Mouse (Mus musculus): Measurements from ENCODE around the gene Spdye4c. TPM values are rescaled to one million over a fixed set of nuclear protein-coding genes. Genes with fewer than 3 reads are reported as not detected.

Gene Spdye4c
- polyA plus RNA-seq, 1 experiment from 2014 or later = not detected

- peak; percentile 40; the same call in 1 of the 2 replicates for ATAC-seq
Observed at GRCm38 (mm10) chr2:128565904-128566303, 25.1 kb upstream of the Spdye4c start.

GRCm38 (mm10) chr2:128566304-128567147 lies 24.5 kb upstream of the Spdye4c start:
- H3K27me3 ChIP-seq (replicated peaks; ENCODE audit: insufficient read depth, low read length) = no peaks in the 10 kb centered on the region
- no peak overlapping the region for H3K27ac ChIP-seq (ENCODE audit: low read length)
- peak; percentile 28 for DNase-seq (ENCODE audit: low spot score)
- TF ChIP-seq CTCF (IDR thresholded peaks at IDR 0.05) (peak; percentile 65), EP300 (IDR thresholded peaks at IDR 0.05) (no peak)
- no peaks in the 10 kb centered on the region for H3K9me3 ChIP-seq (ENCODE audit: low read length)
- no peak overlapping the region for H3K4me2 ChIP-seq (replicated peaks; ENCODE audit: low read depth, low read length)
- no peak for ATAC-seq
- no peaks in the 10 kb centered on the region for H3K36me3 ChIP-seq (ENCODE audit: insufficient read depth, low read length)
- no peak overlapping the region for H3K4me3 ChIP-seq (ENCODE audit: low read depth, low read length)
- no peak overlapping the region for H3K9ac ChIP-seq (replicated peaks; ENCODE audit: low read depth)
- H3K4me1 ChIP-seq (ENCODE audit: insufficient read depth, low read depth, low read length) = no peaks in the 10 kb centered on the region
- WGBS = 71% methylated on average over 10 of the region's 10 CpGs

More at GRCm38 (mm10) chr2:128565904-128566303, 25.1 kb upstream of the Spdye4c start:
- H3K27ac ChIP-seq (ENCODE audit: low read length) = no peak overlapping the region
- H3K27me3 ChIP-seq (replicated peaks; ENCODE audit: insufficient read depth, low read length) = no peaks in the 10 kb centered on the region
- no peaks in the 10 kb centered on the region for H3K9me3 ChIP-seq (ENCODE audit: low read length)
- no peak overlapping the region for H3K9ac ChIP-seq (replicated peaks; ENCODE audit: low read depth)
- WGBS = 31% methylated on average over 8 of the region's 8 CpGs
- no peak overlapping the region for H3K4me2 ChIP-seq (replicated peaks; ENCODE audit: low read depth, low read length)
- no peaks in the 10 kb centered on the region for H3K36me3 ChIP-seq (ENCODE audit: insufficient read depth, low read length)
- no peaks in the 10 kb centered on the region for H3K4me1 ChIP-seq (ENCODE audit: insufficient read depth, low read depth, low read length)
- peak; percentile 53 for DNase-seq (ENCODE audit: low spot score)
- TF ChIP-seq CTCF (IDR thresholded peaks at IDR 0.05) = no peak
- TF ChIP-seq EP300 (IDR thresholded peaks at IDR 0.05) = no peak
- no peak overlapping the region for H3K4me3 ChIP-seq (ENCODE audit: low read depth, low read length)

GRCm38 (mm10) chr2:128568018-128568417 lies 23.0 kb upstream of the Spdye4c start:
- no peak overlapping the region for H3K27ac ChIP-seq (ENCODE audit: low read length)
- ATAC-seq = no peak
- no peaks in the 10 kb centered on the region for H3K36me3 ChIP-seq (ENCODE audit: insufficient read depth, low read length)
- no peak overlapping the region for H3K9ac ChIP-seq (replicated peaks; ENCODE audit: low read depth)
- no peak overlapping the region for H3K4me2 ChIP-seq (replicated peaks; ENCODE audit: low read depth, low read length)
- no peaks in the 10 kb centered on the region for H3K9me3 ChIP-seq (ENCODE audit: low read length)
- DNase-seq (ENCODE audit: low spot score) = no peak
- no peaks in the 10 kb centered on the region for H3K4me1 ChIP-seq (ENCODE audit: insufficient read depth, low read depth, low read length)
- no peaks in the 10 kb centered on the region for H3K27me3 ChIP-seq (replicated peaks; ENCODE audit: insufficient read depth, low read length)
- WGBS = 52% methylated on average over 6 of the region's 6 CpGs
- no peak for TF ChIP-seq CTCF (IDR thresholded peaks at IDR 0.05)
- no peak; the same call in 1 of the 2 replicates for TF ChIP-seq EP300 (IDR thresholded peaks at IDR 0.05)
- H3K4me3 ChIP-seq (ENCODE audit: low read depth, low read length) = no peak overlapping the region

- DNase-seq (ENCODE audit: low spot score) = no peak
- Histone ChIP-seq H3K27ac (ENCODE audit: low read length) (no peak overlapping the region), H3K4me3 (ENCODE audit: low read depth, low read length) (no peak overlapping the region), H3K36me3 (ENCODE audit: insufficient read depth, low read length) (no peaks in the 10 kb centered on the region), H3K9me3 (ENCODE audit: low read length) (no peaks in the 10 kb centered on the region), H3K4me2 (replicated peaks; ENCODE audit: low read depth, low read length) (no peak overlapping the region), H3K4me1 (ENCODE audit: insufficient read depth, low read depth, low read length) (no peaks in the 10 kb centered on the region), H3K9ac (replicated peaks; ENCODE audit: low read depth) (no peak overlapping the region), H3K27me3 (replicated peaks; ENCODE audit: insufficient read depth, low read length) (no peaks in the 10 kb centered on the region)
- no peak for ATAC-seq
- 43% methylated on average over 4 of the region's 4 CpGs for WGBS
- TF ChIP-seq CTCF (IDR thresholded peaks at IDR 0.05) (no peak; the same call in 1 of the 2 replicates), EP300 (IDR thresholded peaks at IDR 0.05) (peak; percentile 38)
Observed at GRCm38 (mm10) chr2:128568490-128568889, 22.5 kb upstream of the Spdye4c start.

- Histone ChIP-seq H3K27me3 (replicated peaks; ENCODE audit: insufficient read depth, low read length) (no peaks in the 10 kb centered on the region), H3K4me1 (ENCODE audit: insufficient read depth, low read depth, low read length) (no peaks in the 10 kb centered on the region), H3K9ac (replicated peaks; ENCODE audit: low read depth) (no peak overlapping the region), H3K27ac (ENCODE audit: low read length) (no peak overlapping the region), H3K4me2 (replicated peaks; ENCODE audit: low read depth, low read length) (no peak overlapping the region), H3K9me3 (ENCODE audit: low read length) (no peaks in the 10 kb centered on the region), H3K4me3 (ENCODE audit: low read depth, low read length) (no peak overlapping the region), H3K36me3 (ENCODE audit: insufficient read depth, low read length) (no peaks in the 10 kb centered on the region)
- TF ChIP-seq CTCF (IDR thresholded peaks at IDR 0.05) (no peak), EP300 (IDR thresholded peaks at IDR 0.05) (no peak)
- 71% methylated on average over 4 of the region's 4 CpGs for WGBS
- DNase-seq (ENCODE audit: low spot score) (no peak), ATAC-seq (no peak)
Observed at GRCm38 (mm10) chr2:128571001-128571400, 20.0 kb upstream of the Spdye4c start.

GRCm38 (mm10) chr2:128572726-128573624 lies 18.0 kb upstream of the Spdye4c start:
- ATAC-seq = peak; percentile 94
- Histone ChIP-seq H3K9me3 (ENCODE audit: low read length) (no peaks in the 10 kb centered on the region), H3K4me2 (replicated peaks; ENCODE audit: low read depth, low read length) (no peak overlapping the region), H3K4me1 (ENCODE audit: insufficient read depth, low read depth, low read length) (no peaks in the 10 kb centered on the region), H3K27ac (ENCODE audit: low read length) (no peak overlapping the region), H3K36me3 (ENCODE audit: insufficient read depth, low read length) (no peaks in the 10 kb centered on the region), H3K9ac (replicated peaks; ENCODE audit: low read depth) (no peak overlapping the region), H3K4me3 (ENCODE audit: low read depth, low read length) (no peak overlapping the region), H3K27me3 (replicated peaks; ENCODE audit: insufficient read depth, low read length) (no peaks in the 10 kb centered on the region)
- WGBS = 28% methylated on average over 16 of the region's 16 CpGs
- TF ChIP-seq EP300 (IDR thresholded peaks at IDR 0.05) (peak; percentile 86), CTCF (IDR thresholded peaks at IDR 0.05) (peak; percentile 99)
- peak; percentile 95 for DNase-seq (ENCODE audit: low spot score)

All from lung, postnatal 0 days (tissue).